Mouse (Mus musculus) T-helper 2 cell (primary cell): Measurements from ENCODE around the gene Tead1.

Source experiments
- in situ Hi-C: fragments of 300-600 bp; cut with MboI, MseI; formaldehyde crosslinking; loops from one replicate; pipeline ENCODE4 v1.15.1; 2025; ENCODE audit warnings: high pct_unique_total_duplicates

The Tead1 gene

DNA sequence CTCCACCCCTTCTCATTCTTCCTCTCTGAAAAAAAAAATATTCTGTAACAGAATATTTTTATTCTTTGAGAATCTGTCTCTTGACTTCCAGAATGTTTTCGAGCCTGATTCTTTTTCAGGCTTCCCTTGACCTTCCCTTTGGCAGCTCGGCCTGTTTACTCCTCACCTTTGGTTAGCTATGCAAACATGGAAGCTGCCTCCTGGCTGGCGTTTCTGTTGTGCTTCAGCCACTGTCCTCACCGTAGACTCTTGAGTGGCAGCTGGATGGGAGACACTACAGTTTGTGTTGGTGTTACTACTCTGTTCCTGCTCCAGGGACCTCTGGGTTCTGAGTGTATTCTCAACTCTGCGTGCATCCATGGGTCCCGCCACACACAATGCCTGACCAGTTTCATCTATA, 176.3 kb downstream of the Tead1 start:
- in situ Hi-C loops, result no loop called here

DNA sequence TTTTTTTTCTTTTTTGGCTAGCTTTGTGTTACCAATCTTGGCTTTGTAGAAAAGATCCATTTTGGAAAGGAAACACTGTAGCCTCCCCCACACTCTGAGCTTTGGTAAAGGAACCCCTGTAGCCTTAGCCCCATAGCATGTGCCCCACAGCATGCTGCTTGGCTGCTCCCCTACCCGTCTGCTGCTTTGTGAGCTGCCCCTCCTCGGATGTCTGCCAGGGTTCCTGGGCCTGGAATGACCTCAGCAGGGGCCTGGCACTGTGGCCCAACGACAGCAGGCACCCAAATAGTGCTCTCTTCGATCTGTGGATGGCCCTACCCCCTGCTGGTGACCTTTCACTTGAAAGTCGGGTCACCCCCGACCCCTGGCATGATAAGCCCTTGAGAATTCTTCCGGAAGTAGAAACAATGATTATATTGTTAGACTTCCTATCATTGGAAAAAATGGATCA, 177.0 kb downstream of the Tead1 start:
- in situ Hi-C loops, result no loop called here

DNA sequence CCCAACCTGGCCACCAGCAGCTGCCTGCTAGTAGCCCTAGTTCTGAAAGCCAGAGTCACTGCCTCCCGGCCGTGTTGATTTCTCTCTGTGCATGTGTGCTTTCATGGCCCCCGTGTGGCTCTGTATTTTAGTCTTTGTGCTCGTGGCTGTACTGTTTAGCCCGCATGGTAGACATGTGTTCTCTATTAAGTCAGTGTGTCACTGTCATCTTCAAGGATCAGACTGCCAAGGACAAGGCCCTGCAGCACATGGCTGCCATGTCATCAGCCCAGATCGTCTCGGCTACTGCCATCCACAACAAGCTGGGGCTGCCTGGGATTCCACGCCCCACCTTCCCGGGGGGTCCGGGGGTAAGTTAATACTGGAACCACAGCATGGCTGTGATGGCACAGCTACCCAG, 177.5 kb downstream of the Tead1 start:
- in situ Hi-C loops, result no loop called here

DNA sequence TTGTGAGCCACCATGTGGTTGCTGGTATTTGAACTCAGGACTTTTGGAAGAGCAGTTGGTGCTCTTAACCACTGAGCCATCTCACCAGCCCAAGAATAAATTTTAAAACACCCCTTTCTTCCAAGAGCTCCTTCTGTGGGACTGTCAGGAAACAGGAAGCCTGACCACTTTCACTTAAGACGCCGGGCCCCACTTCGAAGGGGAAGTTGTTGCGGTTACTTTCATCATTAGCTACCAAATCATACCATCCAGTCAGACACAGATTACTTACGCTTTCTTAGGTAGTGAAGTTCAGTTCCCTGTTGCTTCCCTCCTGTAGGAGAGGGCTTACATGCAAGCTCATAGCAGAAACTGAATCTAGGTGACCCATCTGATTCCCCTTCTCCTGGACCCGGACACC, 180.8 kb downstream of the Tead1 start:
- in situ Hi-C loops, result no loop called here

DNA sequence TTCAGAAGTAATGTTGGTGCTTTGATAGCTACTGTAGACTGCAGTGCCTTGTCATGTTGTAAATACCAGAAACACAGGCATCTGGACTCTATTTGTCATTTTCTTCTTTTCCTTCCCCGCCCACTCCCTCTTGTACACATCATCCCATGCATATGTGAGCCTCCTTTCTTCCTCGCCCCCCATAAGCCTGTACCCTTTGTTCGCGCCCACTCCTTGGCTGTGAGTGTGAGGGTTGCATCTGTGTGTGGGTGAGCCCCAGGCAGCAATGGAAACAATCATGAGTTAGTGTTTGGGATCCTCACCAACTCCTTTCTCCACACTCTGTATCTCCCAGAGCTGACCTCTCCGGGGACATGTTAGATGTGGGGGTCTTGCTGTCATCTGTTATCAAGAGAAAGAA, 183.0 kb downstream of the Tead1 start:
- in situ Hi-C loops, result no loop called here

DNA sequence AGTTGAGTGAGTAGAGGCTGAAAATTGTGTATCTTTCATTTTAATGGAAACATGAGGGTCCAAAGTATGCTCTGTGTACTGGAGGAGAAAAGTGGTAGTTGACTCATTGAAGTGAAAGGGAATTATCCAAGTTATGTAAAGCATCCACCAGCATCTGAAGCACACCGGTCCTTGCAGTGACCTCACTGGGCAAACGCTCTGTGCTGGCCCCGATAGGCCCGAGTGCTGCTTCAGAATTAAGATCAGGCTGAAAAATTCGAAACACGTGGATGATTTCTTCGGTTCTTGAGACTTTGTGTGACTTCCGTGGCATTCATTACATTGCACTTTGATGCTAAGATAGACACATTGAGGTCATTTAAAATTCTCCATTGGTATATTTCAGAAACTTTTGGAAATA, 185.1 kb downstream of the Tead1 start:
- in situ Hi-C loops, result no loop called here

DNA sequence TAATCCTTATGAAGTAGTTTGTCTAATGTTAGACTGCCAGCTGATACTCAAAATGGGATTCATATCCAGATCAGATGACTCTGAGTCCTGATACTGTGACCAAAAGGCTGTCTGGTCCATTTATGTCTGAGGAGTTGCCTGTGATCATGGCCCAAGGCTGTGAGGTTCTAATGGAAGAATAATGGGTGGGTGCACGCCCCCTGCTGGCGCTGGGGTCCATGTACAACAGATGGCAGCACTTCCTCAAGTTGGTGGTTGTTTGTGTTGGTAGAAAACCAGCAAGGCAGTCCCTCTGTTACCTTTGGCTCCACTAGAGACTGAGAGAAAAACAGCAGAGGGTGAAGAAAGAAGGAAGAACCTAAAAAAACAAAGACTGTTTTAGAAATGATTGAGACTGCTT, 186.6 kb downstream of the Tead1 start:
- in situ Hi-C loops, result loop anchor here (5.0 kb wide), 2 partner anchors 393 to 458 kb away; no protein-coding TSS in a partner anchor

DNA sequence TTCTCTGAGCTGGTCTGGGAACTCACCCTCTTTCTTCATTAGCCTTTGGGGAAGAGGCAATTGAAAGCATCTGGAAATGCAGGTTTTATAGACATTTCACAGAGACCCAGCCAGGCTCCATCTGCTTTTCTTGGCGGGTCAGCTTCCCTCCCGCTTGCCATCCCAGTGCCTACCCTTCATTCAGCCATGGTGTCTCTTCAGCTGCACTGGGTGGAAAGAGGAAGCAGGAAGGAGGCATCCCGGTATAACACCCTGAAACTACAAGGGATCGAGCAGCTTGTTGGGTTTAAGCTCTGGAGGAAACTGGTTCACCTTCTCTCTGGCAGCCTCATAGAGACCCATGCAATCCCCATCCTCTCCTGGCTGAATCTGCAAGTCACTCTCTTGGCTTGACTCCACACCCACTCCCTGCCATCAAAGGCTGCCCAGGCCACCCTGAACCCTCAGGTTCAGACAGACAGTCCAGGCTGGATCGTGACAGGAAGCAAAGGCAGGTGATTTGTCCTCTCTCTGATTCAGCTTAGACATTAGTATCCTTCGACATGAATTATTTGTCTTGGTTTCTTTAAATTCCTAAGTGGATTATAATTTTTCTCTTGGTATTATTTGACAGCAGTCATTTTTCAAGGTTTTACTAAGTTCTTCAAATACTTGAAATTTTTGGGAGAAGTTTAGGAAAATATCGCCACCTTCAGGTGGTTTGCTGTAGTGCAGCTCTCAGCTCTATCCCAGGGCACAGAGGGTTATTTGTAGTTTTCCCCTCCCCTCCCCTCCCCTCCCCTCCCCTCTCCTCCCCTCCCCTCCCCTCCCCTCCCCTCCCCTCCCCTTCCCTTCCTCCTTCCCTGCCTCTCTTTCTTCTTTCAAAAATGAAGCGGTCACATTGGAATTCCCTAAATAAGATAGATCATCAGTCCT, 189.7 kb downstream of the Tead1 start:
- in situ Hi-C loops, result loop anchor here (5.0 kb wide), 2 partner anchors 397 to 462 kb away; no protein-coding TSS in a partner anchor

DNA sequence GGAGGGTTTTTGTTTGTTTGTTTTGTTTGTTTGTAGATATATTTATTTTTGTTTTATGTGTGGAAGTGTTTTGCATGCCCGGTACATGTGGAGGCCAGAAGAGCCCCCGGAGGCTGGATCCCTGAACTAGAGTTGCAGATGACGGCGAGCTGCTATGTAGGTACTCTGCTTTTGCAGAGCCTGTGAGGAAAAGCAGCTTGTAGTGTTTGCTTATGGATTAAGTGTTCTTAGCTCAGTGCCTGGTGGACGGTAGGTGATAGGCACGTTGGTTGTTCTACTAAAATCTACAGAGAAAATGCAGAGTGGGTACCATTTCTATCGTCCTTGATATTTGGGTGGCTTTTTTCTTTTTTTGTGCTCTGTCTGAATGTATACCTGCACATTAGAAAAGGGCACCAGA, 192.6 kb downstream of the Tead1 start:
- in situ Hi-C loops, result no loop called here

DNA sequence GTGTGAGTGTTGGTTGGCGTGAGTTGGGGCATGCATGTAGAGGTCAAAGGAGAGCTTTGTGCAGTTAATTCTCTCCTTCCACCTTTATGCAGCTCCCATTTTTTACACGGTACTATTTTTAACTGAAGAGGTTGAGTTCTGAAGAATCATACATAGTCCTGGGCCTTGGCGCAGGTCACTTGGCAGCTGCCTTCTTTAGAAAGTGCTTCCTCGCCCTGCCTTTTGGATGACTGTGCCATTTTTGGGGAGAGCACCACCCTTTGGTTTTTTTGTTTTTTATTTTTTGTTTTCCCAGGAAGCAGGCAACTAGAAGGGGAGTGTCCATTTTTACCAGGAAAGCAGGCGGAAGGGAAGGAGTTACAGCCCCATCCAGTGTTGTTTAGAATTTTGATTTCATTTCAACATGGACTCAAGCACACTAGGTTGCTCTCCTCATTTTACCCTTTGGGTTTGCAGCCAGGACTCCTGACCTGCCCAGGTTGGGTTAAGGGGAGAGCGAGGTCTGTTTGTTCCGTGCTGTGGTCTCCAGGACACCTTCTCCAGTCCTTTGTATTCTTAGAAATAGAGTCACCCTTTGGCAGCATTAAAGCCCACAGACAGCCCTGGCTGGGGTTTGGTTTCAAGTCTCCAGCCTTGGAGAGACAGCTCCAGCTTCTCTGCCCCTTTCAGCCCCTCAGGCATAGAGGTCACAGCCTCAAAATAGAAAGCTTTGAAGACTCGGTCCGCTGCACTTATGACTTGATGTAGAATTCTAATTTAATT, 193.5 kb downstream of the Tead1 start:
- in situ Hi-C loops, result no loop called here

DNA sequence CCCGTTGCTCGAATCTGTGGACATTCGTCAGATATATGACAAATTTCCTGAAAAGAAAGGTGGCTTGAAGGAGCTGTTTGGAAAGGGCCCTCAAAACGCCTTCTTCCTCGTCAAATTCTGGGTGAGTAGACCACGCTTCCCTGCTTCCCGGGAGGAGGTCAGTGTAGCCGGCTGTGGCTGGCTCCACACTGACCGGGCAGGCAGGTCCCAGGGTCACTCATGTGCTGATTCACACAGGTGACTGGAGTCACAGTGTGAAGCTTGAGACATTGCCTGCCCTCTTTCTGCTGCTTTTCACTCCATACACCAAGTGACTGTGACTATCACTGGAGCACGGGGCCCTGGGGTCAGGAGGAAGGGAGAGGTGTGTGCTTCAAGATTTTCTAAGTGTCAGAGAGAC, 197.0 kb downstream of the Tead1 start:
- in situ Hi-C loops, result no loop called here

DNA sequence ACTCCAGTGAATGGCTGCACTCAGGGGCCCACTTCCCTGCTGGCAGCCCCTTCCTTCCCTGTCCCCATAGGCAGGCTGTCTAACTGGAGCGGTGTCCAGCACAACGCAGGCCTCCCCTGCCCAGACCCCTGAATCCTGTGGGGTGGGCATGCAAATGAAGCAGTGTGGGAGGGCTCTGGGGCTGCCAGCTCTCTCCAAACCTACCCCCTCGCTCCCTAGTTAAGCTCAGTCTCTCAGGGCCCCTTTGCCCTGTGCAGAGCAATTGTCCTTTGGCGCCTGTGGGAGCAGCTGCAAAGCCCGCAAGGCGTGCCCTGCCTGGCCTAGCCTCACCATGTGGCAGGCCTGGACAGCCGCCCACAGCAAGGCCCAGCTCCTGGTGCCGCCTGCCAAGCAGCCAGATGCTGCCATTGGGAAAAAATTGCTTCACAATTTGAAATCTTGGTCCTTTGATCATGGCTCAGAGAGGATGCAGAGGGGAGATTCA, 204.7 kb downstream of the Tead1 start:
- in situ Hi-C loops, result no loop called here

DNA sequence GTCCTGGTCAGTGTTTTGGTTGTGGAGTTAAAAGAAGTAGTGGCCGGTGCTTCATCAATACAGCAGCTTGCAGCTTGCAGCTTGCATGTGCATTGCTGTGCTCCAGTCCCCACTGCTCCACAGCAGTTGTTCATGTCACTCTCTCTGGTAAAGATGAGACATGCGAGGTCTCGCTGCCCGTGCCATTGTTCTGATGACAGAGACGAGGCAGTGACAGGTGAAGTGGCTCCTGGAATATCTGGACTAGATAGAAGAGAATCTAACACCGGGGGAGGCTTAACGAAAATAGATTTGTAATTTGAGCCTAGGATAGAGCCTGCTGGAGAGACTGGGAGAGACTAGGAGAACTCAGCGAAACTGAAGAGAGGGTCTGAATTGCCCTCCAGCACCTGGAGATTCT, 206.4 kb downstream of the Tead1 start:
- in situ Hi-C loops, result no loop called here

DNA sequence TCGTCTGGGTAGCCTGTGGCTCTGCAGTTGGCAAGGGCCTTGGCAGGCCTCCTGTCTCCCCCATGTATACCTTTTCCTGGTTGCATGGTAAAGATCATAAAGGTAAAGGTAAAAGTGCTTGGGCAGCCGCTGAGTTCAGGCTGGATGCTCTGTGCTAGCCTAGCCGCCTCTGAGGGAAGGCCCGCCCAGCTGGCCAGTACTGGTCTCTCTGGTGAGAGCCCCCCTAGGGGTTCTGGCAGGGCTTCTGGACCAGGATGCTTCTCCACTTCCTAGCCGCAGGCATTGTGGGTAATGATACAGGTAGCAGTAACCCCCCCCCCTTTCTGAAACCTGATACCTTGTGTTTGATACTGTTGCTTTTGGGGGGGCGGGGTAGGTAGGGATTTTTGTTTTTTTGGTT, 212.8 kb downstream of the Tead1 start:
- in situ Hi-C loops, result no loop called here

DNA sequence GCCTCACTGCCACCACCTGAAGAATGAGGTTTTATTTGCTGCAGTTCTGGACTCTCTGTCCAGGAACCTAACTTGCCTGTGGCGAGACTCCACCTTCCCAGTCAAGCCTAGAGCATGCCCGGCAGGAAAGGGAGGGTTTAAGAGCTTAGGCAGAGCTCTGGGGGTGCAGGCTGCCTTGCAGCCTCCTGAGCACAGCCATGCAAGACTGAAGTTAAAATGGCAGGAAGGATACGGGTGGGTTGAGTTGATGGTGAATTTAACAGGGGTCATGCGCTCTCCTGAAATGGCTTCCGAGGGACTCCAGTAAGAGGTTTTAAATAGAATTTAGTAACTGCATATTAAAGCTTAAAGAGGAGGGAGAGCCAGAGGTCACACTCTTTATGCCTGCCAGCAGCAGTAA, 213.5 kb downstream of the Tead1 start:
- in situ Hi-C loops, result no loop called here

DNA sequence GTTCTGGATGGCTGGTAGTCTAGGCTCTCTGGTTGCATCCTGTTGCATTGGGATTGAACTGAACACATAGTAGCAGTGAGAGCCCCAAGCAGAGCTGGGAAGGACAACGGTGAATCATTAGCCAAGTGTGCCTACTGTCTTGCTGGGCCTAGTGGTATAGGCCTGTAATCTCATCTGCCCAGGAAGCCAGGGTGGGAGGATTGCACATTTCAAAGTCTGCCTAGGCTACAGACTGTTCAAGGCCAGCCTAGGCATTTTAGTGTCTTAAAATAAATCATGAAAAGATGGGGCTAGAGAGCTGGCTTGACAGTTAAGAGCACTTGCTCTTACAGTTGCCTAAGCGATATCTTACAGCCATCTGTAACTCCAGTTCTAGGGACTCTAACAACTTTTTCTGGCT, 217.2 kb downstream of the Tead1 start:
- in situ Hi-C loops, result no loop called here

DNA sequence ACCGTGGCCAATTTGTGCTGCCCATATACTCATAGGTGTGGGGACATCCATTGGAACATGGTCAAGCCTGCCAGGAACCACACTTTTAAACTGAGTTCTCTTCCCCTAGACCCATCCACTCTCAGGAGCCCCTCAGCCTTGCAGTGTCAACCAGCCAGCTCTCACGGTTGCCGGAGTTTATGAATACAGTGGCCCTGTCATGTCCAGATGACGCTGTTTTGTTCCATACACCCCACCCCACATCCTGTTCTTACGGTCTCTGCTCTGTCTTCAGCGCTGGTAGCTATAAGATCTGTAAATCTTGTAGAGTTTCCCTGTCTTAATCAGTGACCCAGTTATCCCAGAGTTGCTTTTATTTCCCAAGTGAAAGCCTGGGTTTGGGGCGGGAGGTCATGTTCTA, 222.6 kb downstream of the Tead1 start:
- in situ Hi-C loops, result no loop called here

DNA sequence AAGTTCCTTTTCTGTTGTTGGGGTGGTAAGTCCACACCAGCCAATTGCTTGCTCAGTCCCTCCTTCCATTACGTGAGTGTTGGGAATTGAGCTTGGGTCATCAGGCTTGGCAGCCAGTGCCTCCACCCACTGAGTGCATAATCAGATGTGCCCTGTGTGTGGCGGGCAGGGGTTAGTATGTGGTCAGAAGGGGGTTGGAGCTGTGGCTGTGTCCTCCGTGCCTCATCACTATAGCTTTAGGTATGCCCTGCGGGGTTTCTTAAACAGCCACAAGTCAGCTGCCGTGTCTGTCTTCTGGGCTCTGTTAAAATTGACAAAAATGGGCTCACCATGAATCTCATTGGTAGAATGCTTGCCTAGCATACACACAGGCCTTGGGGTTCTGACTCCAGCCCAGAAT, 227.7 kb downstream of the Tead1 start:
- in situ Hi-C loops, result no loop called here

DNA sequence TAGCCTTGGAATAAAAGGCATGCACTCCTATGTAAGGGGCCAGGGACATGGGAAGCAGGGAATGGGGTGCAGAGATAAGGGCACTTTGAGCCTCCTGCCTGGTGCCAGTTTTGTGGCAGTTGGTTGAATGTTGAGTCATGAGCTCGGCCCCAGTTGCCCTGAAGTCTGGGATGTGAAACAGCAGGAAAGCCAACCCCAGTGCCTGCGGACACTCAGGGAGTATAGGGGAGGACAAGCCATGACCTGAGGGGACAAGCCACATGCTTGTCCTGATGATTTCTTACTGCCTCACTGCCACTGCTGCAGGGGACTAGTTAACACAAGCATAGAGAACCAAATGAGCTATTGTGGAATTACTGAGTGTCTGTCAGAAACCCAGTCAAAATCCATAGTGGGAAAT, 228.3 kb downstream of the Tead1 start:
- in situ Hi-C loops, result no loop called here

DNA sequence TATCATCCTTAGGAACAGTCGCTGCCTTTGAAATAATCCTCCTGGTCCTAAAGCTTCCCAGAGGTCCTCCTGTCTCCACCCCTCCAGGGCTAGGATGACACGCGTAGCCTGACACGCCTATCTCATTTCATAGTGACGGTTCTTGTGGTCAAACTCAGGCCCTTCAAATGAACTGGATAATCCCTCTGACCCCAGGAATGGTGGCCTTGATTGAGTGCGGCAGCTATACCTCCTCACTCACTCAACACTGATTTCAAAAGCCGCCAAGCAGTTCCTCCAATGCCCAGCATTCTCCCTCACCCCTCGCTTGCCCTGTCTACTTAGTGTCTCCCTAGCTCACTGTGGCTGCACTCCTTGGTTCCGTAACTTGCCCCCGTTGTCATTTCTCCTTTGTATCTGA, 230.0 kb downstream of the Tead1 start:
- in situ Hi-C loops, result no loop called here

DNA sequence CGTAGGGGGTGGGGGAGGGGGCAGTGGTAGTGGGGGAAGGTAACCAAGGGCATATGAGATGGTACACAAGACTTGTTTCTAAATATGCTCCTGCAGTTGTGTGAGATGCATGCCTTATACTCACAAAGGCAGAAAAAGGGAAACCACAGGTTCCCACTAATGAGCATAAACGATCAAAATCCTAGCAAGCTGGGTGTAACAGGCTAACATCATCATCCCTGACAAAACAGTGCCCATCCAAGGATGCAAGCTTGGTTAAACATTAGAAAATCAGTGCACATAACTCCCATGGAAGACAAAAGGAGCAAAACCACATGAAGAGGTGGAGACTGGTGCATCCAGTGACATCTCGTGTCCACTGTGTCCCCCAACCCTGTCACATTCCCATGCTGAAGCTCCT, 233.9 kb downstream of the Tead1 start:
- in situ Hi-C loops, result no loop called here

DNA sequence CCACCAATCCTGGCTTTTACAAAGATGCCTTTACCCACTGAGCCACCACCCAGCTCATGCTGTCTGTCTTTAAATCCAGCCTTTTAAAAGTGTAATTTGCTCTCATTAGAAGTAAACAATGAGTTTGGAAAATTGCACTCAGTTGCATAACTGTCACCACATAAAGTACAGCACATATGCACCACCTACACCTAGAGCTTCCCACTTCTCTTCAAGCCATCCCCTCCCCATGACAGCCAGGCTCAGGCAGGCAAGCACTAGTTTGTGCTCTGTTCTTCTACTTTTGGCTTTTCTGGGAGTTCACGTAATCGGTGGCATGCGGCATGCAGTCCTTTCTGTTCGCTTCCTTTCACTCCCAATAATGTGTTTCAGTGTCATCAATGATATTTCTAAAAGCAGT, 236.5 kb downstream of the Tead1 start:
- in situ Hi-C loops, result no loop called here
